Mouse (Mus musculus) lung, postnatal 0 days (tissue): ENCODE measurements at regions not wholly inside any gene's neighbourhood (a gene's known extent, or its start where the extent isn't known, plus 50 kb on each side); places are given as distances from the start of the nearest gene placed in this dataset.

Source experiments
- CTCF ChIP-seq: IDR thresholded peaks from 2 replicates; pipeline ENCODE4 v1.5.1; 2016; ENCODE audit warnings: antibody characterized with exemption, mild to moderate bottlenecking
- EP300 ChIP-seq: IDR thresholded peaks from 2 replicates; pipeline ENCODE4 v1.6.1; 2016; ENCODE audit warnings: antibody characterized with exemption, mild to moderate bottlenecking, control low read depth

- TF ChIP-seq EP300 (no peak), CTCF (no peak)
These were observed 119.4 kb upstream of the Tenm4 start for GRCm38 (mm10) chr7:96051631-96052030.
